Mouse (Mus musculus) frontal cortex, postnatal 14 days (tissue): ENCODE data around the gene Scamp3.
A peak's percentile ranks its signal among the peaks of the same experiment; 100 is the strongest.
"Not testable (repeated sequence)": the region's sequence is repeated elsewhere in the genome, so short reads cannot be mapped to it uniquely, and the experiment has no call there.

ENCODE experiments used
- DNase-seq, 2 experiments: peaks; one replicate each; pipeline ENCODE4 v3.0.0; 2022; ENCODE audit warnings: low spot score in 2 of 2

The Scamp3 gene

GRCm38 (mm10) chr3:89195979-89196877, 19.0 kb downstream of the Scamp3 start:
- peak; percentile 74 to 76 for DNase-seq

- no peak for DNase-seq
Measured at GRCm38 (mm10) chr3:89199839-89200238, 22.6 kb downstream of the Scamp3 start.

GRCm38 (mm10) chr3:89202253-89203141, 25.2 kb downstream of the Scamp3 start, which contains the start of gene Gba:
TSS of gene Gba (plus strand) at chr3:89202928.
- DNase-seq = peak; percentile 68 to 82

- no peak for DNase-seq
Measured at GRCm38 (mm10) chr3:89203142-89203514, 25.9 kb downstream of the Scamp3 start.

GRCm38 (mm10) chr3:89206079-89206478, 28.8 kb downstream of the Scamp3 start:
- no peak for DNase-seq

- no peak for DNase-seq
Measured at GRCm38 (mm10) chr3:89206695-89207094, 29.4 kb downstream of the Scamp3 start.

- no peak for DNase-seq
Measured at GRCm38 (mm10) chr3:89208075-89208657, 30.9 kb downstream of the Scamp3 start.

- no peak for DNase-seq
Measured at GRCm38 (mm10) chr3:89208736-89209135, 31.5 kb downstream of the Scamp3 start.

- DNase-seq = no peak
Measured at GRCm38 (mm10) chr3:89209731-89210130, 32.5 kb downstream of the Scamp3 start.

GRCm38 (mm10) chr3:89210162-89210561, 32.9 kb downstream of the Scamp3 start:
- DNase-seq = no peak

GRCm38 (mm10) chr3:89210731-89211130, 33.5 kb downstream of the Scamp3 start:
- no peak for DNase-seq

- DNase-seq = peak; percentile 81 to 86
Measured at GRCm38 (mm10) chr3:89213803-89214530, 36.7 kb downstream of the Scamp3 start.

GRCm38 (mm10) chr3:89214681-89215411, 37.6 kb downstream of the Scamp3 start, which contains the start of gene Thbs3:
TSS of gene Thbs3 (plus strand) at chr3:89215180.
- DNase-seq = no peak

GRCm38 (mm10) chr3:89215853-89216252, 38.6 kb downstream of the Scamp3 start:
- peak in 1 of 2 experiments; percentile 77 for DNase-seq

GRCm38 (mm10) chr3:89216407-89216806, 39.1 kb downstream of the Scamp3 start:
- DNase-seq = not testable (repeated sequence)

GRCm38 (mm10) chr3:89218271-89218670, 41.0 kb downstream of the Scamp3 start:
- no peak for DNase-seq

- DNase-seq = no peak
Measured at GRCm38 (mm10) chr3:89219546-89219945, 42.3 kb downstream of the Scamp3 start.

GRCm38 (mm10) chr3:89221167-89221566, 43.9 kb downstream of the Scamp3 start:
- DNase-seq = no peak

- no peak for DNase-seq
Measured at GRCm38 (mm10) chr3:89224796-89225195, 47.5 kb downstream of the Scamp3 start.

GRCm38 (mm10) chr3:89225321-89225815, 48.1 kb downstream of the Scamp3 start:
- DNase-seq = no peak
